Mouse (Mus musculus) megakaryocyte, embryonic 14.5 days (primary cell): Measurements from ENCODE around the gene Srgap3.

Experiments used
- FLI1 ChIP-seq: IDR thresholded peaks from 2 replicates; pipeline ENCODE4 v1.6.1; 2012; ENCODE audit warnings: low read length, inconsistent platforms, mixed read lengths
- GATA1 ChIP-seq: IDR thresholded peaks from 3 replicates; pipeline ENCODE4 v1.6.1; 2012; ENCODE audit warnings: mixed read lengths, low read length, inconsistent platforms, borderline replicate concordance

- TF ChIP-seq GATA1 (no peak), FLI1 (no peak)
Observed at GRCm38 (mm10) chr6:112898435-112898834, 48.6 kb downstream of the Srgap3 start.
